Mouse (Mus musculus): ENCODE measurements at regions not wholly inside any gene's neighbourhood (a gene's known extent, or its start where the extent isn't known, plus 50 kb on each side); places are given as distances from the start of the nearest gene placed in this dataset.

- TF ChIP-seq POLR2A (IDR thresholded peaks at IDR 0.05; ENCODE audit: insufficient read length, low read depth) (no peak), MYOG (IDR thresholded peaks at IDR 0.05; ENCODE audit: control insufficient read depth in 1 of 3, insufficient read depth in 1 of 3, insufficient read length in 2 of 3, low read depth in 2 of 3) (no peak), MAX (IDR thresholded peaks at IDR 0.05; ENCODE audit: low read depth) (no peak), TCF12 (IDR thresholded peaks at IDR 0.05; ENCODE audit: insufficient read depth, poor library complexity, severe bottlenecking) (no peak), E2F4 (IDR thresholded peaks at IDR 0.05; ENCODE audit: insufficient read depth) (no peak), TCF3 (IDR thresholded peaks at IDR 0.05; ENCODE audit: insufficient read length, low read depth) (no peak), CEBPB (IDR thresholded peaks at IDR 0.05; ENCODE audit: insufficient read depth, poor library complexity, severe bottlenecking) (no peak), USF1 (IDR thresholded peaks at IDR 0.05; ENCODE audit: low read depth) (no peak), MYOD1 (IDR thresholded peaks at IDR 0.05; ENCODE audit: control insufficient read depth in 1 of 3, insufficient read length in 2 of 3, low read depth in 2 of 3) (no peak), POLR2AphosphoS2 (IDR thresholded peaks at IDR 0.05; ENCODE audit: insufficient read length, low read depth) (no peak), REST (IDR thresholded peaks at IDR 0.05; ENCODE audit: insufficient read depth, insufficient read length) (no peak)
Observed at GRCm38 (mm10) chr3:136442099-136442498, 116.2 kb upstream of the Bank1 start.
